Mouse (Mus musculus) kidney, postnatal 0 days (tissue): ENCODE measurements around the gene Edem2. TPM values are rescaled to one million over a fixed set of nuclear protein-coding genes. Genes with fewer than 3 reads are reported as not detected.

Experiments
- ATAC-seq: fragments of 200-750 bp; cut with Nextera tagmentation; replicated peaks from 2 replicates; pipeline ENCODE4 v1.8.0; 2017; ENCODE audit warnings: low read depth, moderate number of reproducible peaks, moderate TSS enrichment, moderate library complexity; ENCODE audit not compliant: low FRiP score
- DNase-seq: peaks from one replicate; pipeline ENCODE4 v3.0.0-alpha.2; 2016; ENCODE audit warnings: low spot score
- H3K27ac ChIP-seq: fragments of 300-500 bp; sonication (generic); 2 replicates; pipeline ENCODE4 v1.5.1; 2014; ENCODE audit warnings: mild to moderate bottlenecking
- H3K27me3 ChIP-seq: fragments of 300-500 bp; sonication (generic); 2 replicates; pipeline ENCODE4 v1.6.1; 2014; ENCODE audit warnings: low read length, mixed read lengths; ENCODE audit not compliant: insufficient read depth
- H3K36me3 ChIP-seq: fragments of 300-500 bp; sonication (generic); 2 replicates; pipeline ENCODE4 v1.6.1; 2014; ENCODE audit warnings: low read length, mixed read lengths; ENCODE audit not compliant: insufficient read depth
- H3K4me1 ChIP-seq: fragments of 300-500 bp; sonication (generic); replicated peaks from 2 replicates; pipeline ENCODE4 v1.6.1; 2014; ENCODE audit warnings: antibody characterized with exemption, low read length, mixed read lengths; ENCODE audit not compliant: insufficient read depth
- H3K4me2 ChIP-seq: fragments of 300-500 bp; sonication (generic); 2 replicates; pipeline ENCODE4 v1.6.1; 2014; ENCODE audit warnings: mild to moderate bottlenecking, low read length, moderate library complexity, mixed read lengths
- H3K4me3 ChIP-seq: fragments of 300-500 bp; sonication (generic); replicated peaks from 2 replicates; pipeline ENCODE4 v1.5.1; 2014; ENCODE audit warnings: low read depth, low read length
- H3K9ac ChIP-seq: fragments of 300-500 bp; sonication (generic); 2 replicates; pipeline ENCODE4 v1.6.1; 2014; ENCODE audit warnings: low read depth, low read length
- H3K9me3 ChIP-seq: fragments of 300-500 bp; sonication (generic); replicated peaks from 2 replicates; pipeline ENCODE4 v1.6.1; 2016; ENCODE audit warnings: low read length, inconsistent platforms, mixed read lengths
- CTCF ChIP-seq: IDR thresholded peaks from 2 replicates; pipeline ENCODE4 v1.5.1; 2016; ENCODE audit warnings: antibody characterized with exemption, low read depth, mild to moderate bottlenecking, moderate library complexity
- WGBS: fragments of 180-500 bp; shearing (Covaris S2); extraction: QIAGEN DNeasy Blood & Tissue Kit; methylation state at CpG from one replicate; pipeline ENCODE4 v1.1.7; 2014; 5-methylcytosine and 5-hydroxymethylcytosine counted together
- polyA plus RNA-seq: library from polyadenylated mRNA; unstranded; fragments of >200 nt; fragmentation: Nextera tagmentation; extraction: Ambion mirVana; gene quantifications from 2 replicates; pipeline ENCODE4 v1.2.1, GENCODE M21; 2015

Edem2 gene
- polyA plus RNA-seq, 1 experiment from 2014 or later: 36.4 TPM

- no peak for TF ChIP-seq CTCF
- Histone ChIP-seq H3K4me2 (no peak overlapping the region), H3K27ac (no peak overlapping the region), H3K4me1 (no peaks in the 10 kb centered on the region), H3K9me3 (no peaks in the 10 kb centered on the region), H3K9ac (no peak overlapping the region), H3K36me3 (peaks cover 64% of the 10 kb centered on the region), H3K4me3 (no peak overlapping the region), H3K27me3 (no peaks in the 10 kb centered on the region)
- ATAC-seq: no peak
- 82% methylated on average over 6 of the region's 6 CpGs for WGBS
- DNase-seq: no peak
Observed at GRCm38 (mm10) chr2:155655759-155656372, 73.4 kb downstream of the Edem2 start.

GRCm38 (mm10) chr2:155652618-155653017 is 76.7 kb downstream of the Edem2 start:
- TF ChIP-seq CTCF: no peak
- H3K9ac ChIP-seq: no peak overlapping the region
- H3K4me2 ChIP-seq: no peak overlapping the region
- no peak for ATAC-seq
- WGBS: 92% methylated on average over 5 of the region's 5 CpGs
- no peak overlapping the region for H3K4me3 ChIP-seq
- no peak for DNase-seq
- H3K9me3 ChIP-seq: no peaks in the 10 kb centered on the region
- no peaks in the 10 kb centered on the region for H3K27me3 ChIP-seq
- no peaks in the 10 kb centered on the region for H3K4me1 ChIP-seq
- H3K36me3 ChIP-seq: peaks cover 65% of the 10 kb centered on the region
- H3K27ac ChIP-seq: no peak overlapping the region

Other genes starting within 250 kb of the Edem2 start
- 20.8 and 22.9 TPM in 2 replicates for gene Acss2, start 211.5 kb downstream of the Edem2 start, polyA plus RNA-seq
- gene Ggt7, start 211.2 kb downstream of the Edem2 start, polyA plus RNA-seq: 2.0 TPM in 2 replicates
- 114 and 129 TPM in 2 replicates for gene Gss, start 136.7 kb downstream of the Edem2 start, polyA plus RNA-seq
- 0.37 and 0.47 TPM in 2 replicates for gene Myh7b, start 118.3 kb downstream of the Edem2 start, polyA plus RNA-seq
- 100 and 102 TPM in 2 replicates for gene Trpc4ap, start 37.1 kb downstream of the Edem2 start, polyA plus RNA-seq
- not detected in 2 replicates for gene Gm17581, start 6.4 kb upstream of the Edem2 start, polyA plus RNA-seq
- 6.9 and 7.6 TPM in 2 replicates for gene Procr, start 21.6 kb upstream of the Edem2 start, polyA plus RNA-seq
- gene Mmp24, start 45.9 kb upstream of the Edem2 start, polyA plus RNA-seq: 0.03 and 0.08 TPM in 2 replicates
- 28.4 and 29.5 TPM in 2 replicates for gene BC029722, start 90.0 kb upstream of the Edem2 start, polyA plus RNA-seq
- 207 and 220 TPM in 2 replicates for gene Eif6, start 97.5 kb upstream of the Edem2 start, polyA plus RNA-seq
- 0.07 and 0.10 TPM in 2 replicates for gene Fam83c, start 105.4 kb upstream of the Edem2 start, polyA plus RNA-seq
- 72.9 and 83.2 TPM in 2 replicates for gene Uqcc1, start 200.8 kb upstream of the Edem2 start, polyA plus RNA-seq
- not detected in 2 replicates for gene Gm15557, start 211.3 kb upstream of the Edem2 start, polyA plus RNA-seq
- 0.64 and 0.91 TPM in 2 replicates for gene Gdf5, start 215.9 kb upstream of the Edem2 start, polyA plus RNA-seq
- gene Cep250, start 227.0 kb upstream of the Edem2 start, polyA plus RNA-seq: 10.1 and 11.0 TPM in 2 replicates